Mouse (Mus musculus) cerebellum, adult 2 months (tissue): ENCODE measurements around the gene Msgn1. TPM values are rescaled to one million over a fixed set of nuclear protein-coding genes. Genes with fewer than 3 reads are reported as not detected.

ENCODE experiments used
- DNase-seq, 2 experiments: peaks; one replicate each; pipeline ENCODE4 v3.0.0; 2021
- H3K27ac ChIP-seq: fragments of 200-500 bp; 2 replicates; pipeline ENCODE4 v1.5.1; 2012; ENCODE audit warnings: low read length, control low read depth, inconsistent platforms; ENCODE audit not compliant: insufficient read depth
- H3K27me3 ChIP-seq: fragments of 200-500 bp; 2 replicates; pipeline ENCODE4 v1.6.1; 2012; ENCODE audit warnings: inconsistent platforms, mild to moderate bottlenecking, low read length, moderate library complexity; ENCODE audit not compliant: control insufficient read depth, insufficient read depth
- H3K4me1 ChIP-seq: fragments of 200-500 bp; 2 replicates; pipeline ENCODE4 v1.6.1; 2011; ENCODE audit warnings: low read length; ENCODE audit not compliant: control insufficient read depth, insufficient read depth
- H3K4me3 ChIP-seq: fragments of 200-500 bp; replicated peaks from 2 replicates; pipeline ENCODE3; 2011; ENCODE audit warnings: mild to moderate bottlenecking, low read depth, low read length, control low read depth; ENCODE audit not compliant: insufficient read depth
- CTCF ChIP-seq: fragments of 200-500 bp; IDR thresholded peaks from 2 replicates; pipeline ENCODE4 v1.5.1; 2011; ENCODE audit warnings: low read depth, mild to moderate bottlenecking, control low read depth, low read length, moderate library complexity, borderline replicate concordance; ENCODE audit not compliant: insufficient read depth
- POLR2A ChIP-seq: fragments of 200-500 bp; IDR thresholded peaks from 2 replicates; pipeline ENCODE4 v1.6.1; 2011; ENCODE audit warnings: low read length, control low read depth, borderline replicate concordance; ENCODE audit not compliant: insufficient read depth
- WGBS: fragments of 180-500 bp; shearing (Covaris S2); methylation state at CpG from one replicate; pipeline ENCODE4 v1.1.7; 2018; 5-methylcytosine and 5-hydroxymethylcytosine counted together
- polyA plus RNA-seq: library from polyadenylated mRNA; depleted of rRNA; stranded (reverse); fragments of >200 nt; gene quantifications from 2 replicates; pipeline ENCODE4 v1.2.3, GENCODE M21; 2012

Gene Msgn1
- polyA plus RNA-seq, 1 experiment, result not detected

DNA sequence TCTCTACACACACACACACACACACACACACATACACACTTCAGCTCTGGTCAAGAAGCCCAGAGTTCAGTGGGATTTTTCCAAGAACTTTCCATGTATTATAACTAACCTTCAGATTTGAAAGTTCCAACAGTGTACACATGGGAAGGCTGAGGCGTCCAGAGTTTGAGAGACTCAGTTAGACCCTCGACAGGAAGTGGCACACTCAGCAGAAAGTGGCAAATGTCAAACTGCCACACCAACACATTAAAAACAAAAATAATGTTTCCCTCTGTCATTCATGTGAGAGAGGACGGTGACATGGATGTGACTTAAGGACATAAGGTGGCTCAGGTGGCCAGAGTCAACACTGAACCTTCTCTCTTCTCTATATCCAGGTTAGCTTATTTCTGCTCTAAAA, 1.6 kb upstream of the Msgn1 start:
- TF ChIP-seq CTCF, result no peak
- no peaks in the 10 kb centered on the region for H3K27me3 ChIP-seq
- H3K4me3 ChIP-seq, result no peak overlapping the region
- no peak overlapping the region for H3K27ac ChIP-seq
- DNase-seq, result no peak
- no peaks in the 10 kb centered on the region for H3K4me1 ChIP-seq
- 74% methylated on average over 3 of the region's 3 CpGs for WGBS

DNA sequence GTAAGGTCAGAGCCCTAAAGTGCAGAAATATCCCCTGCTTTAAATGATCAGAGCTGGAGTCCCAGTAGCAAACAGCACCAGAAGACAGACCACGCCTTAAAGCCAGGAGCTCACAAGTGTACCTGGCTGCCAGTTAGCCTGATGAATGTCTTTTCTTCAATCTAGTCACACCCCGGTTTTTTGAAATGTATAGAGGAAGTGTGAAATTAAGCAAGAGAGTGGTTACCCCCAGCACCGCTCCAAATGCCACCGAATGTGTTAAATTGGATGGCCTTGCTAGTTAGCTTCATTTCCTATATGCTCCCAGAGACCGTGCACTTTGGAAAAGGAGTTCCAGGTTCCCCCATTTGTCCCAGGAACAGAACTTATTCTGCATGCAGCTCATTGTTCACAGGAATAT, 864 bp upstream of the Msgn1 start:
- no peak for TF ChIP-seq CTCF
- no peak for TF ChIP-seq POLR2A
- Histone ChIP-seq H3K4me1 (no peaks in the 10 kb centered on the region), H3K4me3 (no peak overlapping the region), H3K27ac (no peak overlapping the region), H3K27me3 (no peaks in the 10 kb centered on the region)
- no peak for DNase-seq
- 84% methylated on average over 5 of the region's 5 CpGs for WGBS

DNA sequence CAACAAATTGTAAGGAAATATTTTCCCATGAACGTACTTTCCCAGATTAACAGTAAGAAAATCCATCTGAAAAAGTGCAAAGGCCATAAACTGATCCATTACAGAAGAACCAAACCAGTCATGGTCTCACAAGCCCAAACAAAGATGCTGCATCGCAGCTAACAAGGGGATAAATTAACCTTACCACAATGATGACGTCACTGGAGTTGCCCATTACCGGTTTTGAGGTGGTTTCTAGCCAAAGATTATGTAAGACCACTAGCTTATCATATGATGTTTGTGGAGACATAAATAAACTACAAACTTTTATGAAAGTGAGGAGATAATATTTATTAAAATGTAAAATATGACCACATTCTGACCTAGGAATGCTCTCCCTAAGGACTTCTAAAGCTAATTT, 2.5 kb downstream of the Msgn1 start:
- no peak for DNase-seq
- WGBS, result 92% methylated on average over 4 of the region's 4 CpGs
- Histone ChIP-seq H3K27ac (no peak overlapping the region), H3K27me3 (no peaks in the 10 kb centered on the region), H3K4me1 (peaks cover 8% of the 10 kb centered on the region), H3K4me3 (no peak overlapping the region)
- TF ChIP-seq CTCF, result no peak
- no peak for TF ChIP-seq POLR2A

DNA sequence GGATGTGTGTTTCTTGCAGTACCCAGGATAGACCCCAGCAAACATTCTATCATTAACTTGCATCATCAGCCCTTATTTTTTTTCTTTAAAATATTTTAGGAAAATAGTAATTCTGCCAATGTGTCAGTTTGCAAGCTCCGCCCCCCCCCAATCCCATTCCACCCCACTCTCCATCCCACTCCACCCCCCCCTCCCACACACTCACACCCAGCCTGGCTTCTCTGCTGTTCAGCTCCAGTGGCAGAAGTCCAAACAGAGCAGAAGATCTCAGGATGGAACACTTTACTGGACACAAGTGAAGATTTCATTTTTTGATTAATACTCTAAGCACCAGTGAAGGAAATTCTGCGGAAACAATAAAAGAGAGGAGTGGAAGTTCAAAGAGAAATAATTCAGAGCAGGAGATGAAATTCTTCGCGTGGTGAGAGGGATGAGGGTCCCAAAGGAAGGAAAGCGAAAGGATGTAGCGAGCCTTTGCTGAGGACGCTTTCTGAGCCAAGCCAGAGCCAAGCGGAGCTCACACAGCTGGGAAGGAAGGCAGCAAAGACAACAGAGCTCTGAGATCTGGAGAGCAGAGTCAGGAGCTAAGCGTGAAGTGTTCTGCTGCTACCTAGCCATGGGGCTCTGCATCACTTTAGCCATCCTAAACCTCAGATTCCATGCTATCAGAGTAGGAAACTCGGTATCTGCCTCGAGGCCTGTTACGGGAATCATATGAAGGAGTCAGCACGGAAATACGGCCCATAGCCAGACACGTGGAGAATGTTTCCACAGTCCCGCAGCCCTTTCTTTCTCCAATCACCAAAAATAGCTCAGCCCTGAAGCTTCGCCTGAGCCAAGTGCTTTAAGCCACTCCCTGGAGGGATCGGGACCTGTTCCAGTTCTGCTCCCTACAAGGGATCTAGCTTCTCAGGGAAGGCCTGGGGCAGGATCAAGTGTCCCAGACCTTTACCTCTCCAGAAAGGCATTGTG, 4.8 kb downstream of the Msgn1 start:
- WGBS, result 25% methylated on average over 18 of the region's 18 CpGs
- peaks cover 8% of the 10 kb centered on the region for H3K4me1 ChIP-seq
- H3K4me3 ChIP-seq, result peak overlapping the region; percentile 26
- TF ChIP-seq CTCF (no peak), POLR2A (no peak)
- peak; percentile 39 to 57 for DNase-seq
- H3K27me3 ChIP-seq, result no peaks in the 10 kb centered on the region
- H3K27ac ChIP-seq, result no peak overlapping the region

DNA sequence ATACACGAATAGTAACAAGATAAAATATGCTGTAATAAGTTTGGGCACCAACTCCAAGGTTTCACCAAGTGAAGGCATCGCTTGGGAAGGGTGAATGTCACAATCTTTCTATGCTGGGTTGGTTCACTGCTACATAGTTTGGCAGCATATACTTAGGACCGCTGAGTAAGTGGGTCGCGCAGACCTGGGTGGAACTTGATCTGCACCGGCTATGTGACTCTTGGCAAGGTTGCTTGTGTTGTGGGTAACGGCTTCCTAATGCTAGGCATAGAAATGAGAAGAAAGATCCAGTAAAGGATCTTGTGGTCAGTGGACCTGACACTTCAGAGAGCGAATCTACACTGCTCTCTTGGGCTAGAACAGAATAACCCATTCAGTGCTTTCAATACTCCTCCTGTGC, 6.3 kb downstream of the Msgn1 start:
- WGBS, result 76% methylated on average over 8 of the region's 8 CpGs

DNA sequence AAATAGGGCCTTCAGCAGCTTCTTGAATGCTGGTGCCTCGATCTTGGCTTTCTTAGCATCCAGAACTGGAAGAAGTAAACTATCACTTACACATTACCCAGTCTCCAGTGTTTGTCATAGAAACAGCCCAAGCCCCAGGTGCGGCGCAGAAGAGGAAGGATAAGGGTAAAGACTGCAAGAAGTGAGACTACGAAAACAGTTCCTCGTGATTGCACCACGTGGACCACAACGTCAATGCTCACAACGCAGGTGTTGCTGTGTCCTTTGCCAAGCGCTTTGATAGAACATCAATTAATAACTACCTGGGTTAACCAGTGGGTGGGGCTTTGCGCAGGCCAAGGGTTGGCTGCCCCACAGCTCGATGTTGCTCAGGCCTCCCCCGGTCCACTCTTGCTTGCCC, 8.1 kb downstream of the Msgn1 start:
- no peak overlapping the region for H3K27ac ChIP-seq
- H3K4me3 ChIP-seq, result no peak overlapping the region
- 93% methylated on average over 12 of the region's 12 CpGs for WGBS
- H3K4me1 ChIP-seq, result peaks cover 8% of the 10 kb centered on the region
- DNase-seq, result no peak
- no peak for TF ChIP-seq POLR2A
- no peak for TF ChIP-seq CTCF
- H3K27me3 ChIP-seq, result no peaks in the 10 kb centered on the region

More for the DNA sequence above, 6.3 kb downstream of the Msgn1 start:
- Histone ChIP-seq H3K4me3 (no peak overlapping the region), H3K27ac (no peak overlapping the region), H3K27me3 (no peaks in the 10 kb centered on the region), H3K4me1 (peaks cover 8% of the 10 kb centered on the region)
- DNase-seq, result no peak
- no peak for TF ChIP-seq POLR2A
- no peak for TF ChIP-seq CTCF

DNA sequence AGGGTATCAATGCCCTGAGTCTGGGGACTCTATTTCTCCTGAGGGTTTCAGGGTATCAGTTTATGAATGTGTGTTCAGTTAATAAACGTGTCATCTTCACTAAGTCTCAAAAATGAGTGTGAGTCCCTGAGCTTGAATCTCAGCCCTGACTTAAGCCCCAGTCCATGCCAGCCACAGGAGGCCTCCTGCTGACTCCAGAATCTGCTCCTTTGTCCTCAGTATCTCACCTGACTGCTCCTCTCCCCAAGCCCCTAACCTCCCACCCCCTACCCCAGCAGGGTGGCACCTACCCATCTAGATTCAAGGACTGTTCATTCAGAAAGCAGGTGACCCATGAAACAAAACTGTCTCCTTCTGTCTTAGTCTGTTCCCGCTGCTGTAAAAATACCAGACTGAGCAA, 10.2 kb downstream of the Msgn1 start:
- 36% methylated on average over 2 of the region's 2 CpGs for WGBS
- Histone ChIP-seq H3K4me3 (no peak overlapping the region), H3K27ac (no peak overlapping the region), H3K4me1 (peaks cover 3% of the 10 kb centered on the region), H3K27me3 (no peaks in the 10 kb centered on the region)
- DNase-seq, result no peak
- TF ChIP-seq POLR2A (no peak), CTCF (no peak)

DNA sequence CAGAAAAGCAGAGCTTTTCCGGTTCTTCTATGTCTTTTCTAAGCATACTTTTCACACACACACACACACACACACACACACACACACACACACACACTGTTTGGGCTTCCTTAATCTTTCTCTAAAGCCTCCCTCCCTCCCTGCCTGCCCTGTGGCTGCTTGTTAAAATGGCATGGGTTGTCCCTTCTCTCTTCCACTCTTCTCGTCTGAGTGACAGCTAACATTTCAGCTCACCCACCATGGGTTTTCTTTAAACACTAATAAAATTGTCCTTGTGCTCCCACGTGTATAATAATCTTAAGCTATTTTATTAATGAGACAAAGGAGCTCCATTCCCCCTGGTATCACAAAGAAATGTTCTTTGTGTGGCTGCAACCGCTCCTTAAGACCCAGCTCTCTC, 10.7 kb downstream of the Msgn1 start:
- Histone ChIP-seq H3K4me3 (no peak overlapping the region), H3K27me3 (no peaks in the 10 kb centered on the region), H3K4me1 (no peaks in the 10 kb centered on the region), H3K27ac (no peak overlapping the region)
- TF ChIP-seq CTCF, result no peak
- TF ChIP-seq POLR2A, result no peak
- no peak for DNase-seq
- WGBS, result 54% methylated on average over 4 of the region's 4 CpGs
